Mouse (Mus musculus): Measurements from ENCODE around the gene Ermap. TPM values are rescaled to one million over a fixed set of nuclear protein-coding genes. Genes with fewer than 3 reads are reported as not detected.

The Ermap gene
- total RNA-seq, 2 experiments from 2014 or later = 1,113 to 1,272 TPM

GRCm38 (mm10) chr4:119189392-119189791 lies 419 bp downstream of the Ermap start:
- no peak for ATAC-seq (replicated peaks; ENCODE audit: low FRiP score, poor library complexity, severe bottlenecking)

- peak; percentile 52 for ATAC-seq (replicated peaks; ENCODE audit: low FRiP score, poor library complexity, severe bottlenecking)
Observed at GRCm38 (mm10) chr4:119188060-119188785, 1.6 kb downstream of the Ermap start.

- no peak for ATAC-seq (replicated peaks; ENCODE audit: low FRiP score, poor library complexity, severe bottlenecking)
Observed at GRCm38 (mm10) chr4:119185771-119186170, 4.0 kb downstream of the Ermap start.

GRCm38 (mm10) chr4:119183525-119183924 lies 6.3 kb downstream of the Ermap start:
- no peak for ATAC-seq (replicated peaks; ENCODE audit: low FRiP score, poor library complexity, severe bottlenecking)

- no peak for ATAC-seq (replicated peaks; ENCODE audit: low FRiP score, poor library complexity, severe bottlenecking)
Observed at GRCm38 (mm10) chr4:119181456-119181855, 8.4 kb downstream of the Ermap start.

GRCm38 (mm10) chr4:119180133-119180707 lies 9.6 kb downstream of the Ermap start:
- no peak for ATAC-seq (replicated peaks; ENCODE audit: low FRiP score, poor library complexity, severe bottlenecking)

- ATAC-seq (replicated peaks; ENCODE audit: low FRiP score, poor library complexity, severe bottlenecking) = no peak
Observed at GRCm38 (mm10) chr4:119178331-119178730, 11.5 kb downstream of the Ermap start.

GRCm38 (mm10) chr4:119177702-119178101 lies 12.1 kb downstream of the Ermap start:
- ATAC-seq (replicated peaks; ENCODE audit: low FRiP score, poor library complexity, severe bottlenecking) = no peak

- ATAC-seq (replicated peaks; ENCODE audit: low FRiP score, poor library complexity, severe bottlenecking) = peak; percentile 94
Observed at GRCm38 (mm10) chr4:119173851-119174453, 15.9 kb downstream of the Ermap start, which contains the start of gene Zfp691. Gene Zfp691, minus strand, starts transcription at chr4:119174195.

- peak; percentile 30; the same call in 1 of the 2 replicates for ATAC-seq (replicated peaks; ENCODE audit: low FRiP score, poor library complexity, severe bottlenecking)
Observed at GRCm38 (mm10) chr4:119172919-119173650, 16.7 kb downstream of the Ermap start.

- peak; percentile 71; the same call in 1 of the 2 replicates for ATAC-seq (replicated peaks; ENCODE audit: low FRiP score, poor library complexity, severe bottlenecking)
Observed at GRCm38 (mm10) chr4:119167663-119168062, 22.1 kb downstream of the Ermap start.

- no peak for ATAC-seq (replicated peaks; ENCODE audit: low FRiP score, poor library complexity, severe bottlenecking)
Observed at GRCm38 (mm10) chr4:119167068-119167467, 22.7 kb downstream of the Ermap start.

- no peak for ATAC-seq (replicated peaks; ENCODE audit: low FRiP score, poor library complexity, severe bottlenecking)
Observed at GRCm38 (mm10) chr4:119165916-119166315, 23.9 kb downstream of the Ermap start.

- no peak for ATAC-seq (replicated peaks; ENCODE audit: low FRiP score, poor library complexity, severe bottlenecking)
Observed at GRCm38 (mm10) chr4:119162990-119163389, 26.8 kb downstream of the Ermap start.

- ATAC-seq (replicated peaks; ENCODE audit: low FRiP score, poor library complexity, severe bottlenecking) = no peak
Observed at GRCm38 (mm10) chr4:119161358-119161757, 28.5 kb downstream of the Ermap start.

GRCm38 (mm10) chr4:119157891-119158290 lies 31.9 kb downstream of the Ermap start:
- ATAC-seq (replicated peaks; ENCODE audit: low FRiP score, poor library complexity, severe bottlenecking) = no peak

- peak; percentile 73 for ATAC-seq (replicated peaks; ENCODE audit: low FRiP score, poor library complexity, severe bottlenecking)
Observed at GRCm38 (mm10) chr4:119157186-119157585, 32.6 kb downstream of the Ermap start.

GRCm38 (mm10) chr4:119148741-119149140 lies 41.1 kb downstream of the Ermap start:
- ATAC-seq (replicated peaks; ENCODE audit: low FRiP score, poor library complexity, severe bottlenecking) = no peak

- no peak for ATAC-seq (replicated peaks; ENCODE audit: low FRiP score, poor library complexity, severe bottlenecking)
Observed at GRCm38 (mm10) chr4:119147347-119147746, 42.5 kb downstream of the Ermap start.

GRCm38 (mm10) chr4:119146816-119147215 lies 43.0 kb downstream of the Ermap start:
- no peak for ATAC-seq (replicated peaks; ENCODE audit: low FRiP score, poor library complexity, severe bottlenecking)
